Mouse (Mus musculus) fibroblast of lung, adult 2 months (primary cell): ENCODE results near the gene Mmd.
"Not testable (repeated sequence)": the region's sequence is repeated elsewhere in the genome, so short reads cannot be mapped to it uniquely, and the experiment has no call there.

Experiments used
- DNase-seq: peaks from one replicate; pipeline ENCODE4 v3.0.0-alpha.2; 2011; ENCODE audit warnings: low read depth

Gene Mmd

GRCm38 (mm10) chr11:90250189-90250588 lies 933 bp downstream of the Mmd start:
- no peak for DNase-seq

DNA sequence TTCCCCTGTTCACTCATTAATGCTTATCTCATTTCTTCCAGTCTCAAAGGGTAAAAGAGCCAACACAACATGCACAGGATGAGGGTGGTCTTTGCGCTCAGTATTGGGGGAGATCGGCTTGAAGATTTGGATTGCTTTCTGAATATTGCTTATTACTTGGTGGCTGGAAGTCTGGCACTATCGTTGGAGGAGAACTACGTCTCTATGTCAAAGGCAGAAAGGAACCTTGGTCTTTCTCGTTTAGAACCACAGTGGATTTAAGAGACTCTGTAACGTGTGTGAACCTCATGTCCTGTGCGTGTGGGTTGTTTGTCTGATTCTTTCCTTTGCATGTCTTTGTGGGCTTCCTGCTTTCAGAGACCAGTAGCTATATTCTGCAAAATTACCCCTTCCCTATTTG lies 1.5 kb downstream of the Mmd start:
- DNase-seq: no peak

GRCm38 (mm10) chr11:90251923-90252322 lies 2.7 kb downstream of the Mmd start:
- no peak for DNase-seq

GRCm38 (mm10) chr11:90252366-90252765 lies 3.1 kb downstream of the Mmd start:
- no peak for DNase-seq

DNA sequence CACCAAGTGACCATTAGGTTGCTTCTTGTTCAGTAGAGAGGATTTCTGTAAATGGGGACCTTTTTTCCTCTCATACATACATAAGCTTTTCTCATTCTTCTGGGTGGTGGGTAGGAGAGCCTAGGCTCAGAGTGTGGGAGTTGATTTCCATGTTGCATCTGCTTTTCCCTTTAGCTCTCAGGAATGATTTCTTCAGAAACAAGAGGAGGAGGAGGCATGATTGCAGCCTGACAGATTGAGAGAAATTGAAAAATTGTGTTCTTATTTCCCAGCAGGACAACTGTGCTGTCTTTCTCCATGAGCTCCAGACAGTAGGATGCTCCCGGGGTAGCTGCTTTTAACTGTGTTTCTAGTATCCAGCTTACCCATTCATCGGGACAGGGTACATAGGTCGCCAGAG lies 5.3 kb downstream of the Mmd start:
- DNase-seq: no peak

DNA sequence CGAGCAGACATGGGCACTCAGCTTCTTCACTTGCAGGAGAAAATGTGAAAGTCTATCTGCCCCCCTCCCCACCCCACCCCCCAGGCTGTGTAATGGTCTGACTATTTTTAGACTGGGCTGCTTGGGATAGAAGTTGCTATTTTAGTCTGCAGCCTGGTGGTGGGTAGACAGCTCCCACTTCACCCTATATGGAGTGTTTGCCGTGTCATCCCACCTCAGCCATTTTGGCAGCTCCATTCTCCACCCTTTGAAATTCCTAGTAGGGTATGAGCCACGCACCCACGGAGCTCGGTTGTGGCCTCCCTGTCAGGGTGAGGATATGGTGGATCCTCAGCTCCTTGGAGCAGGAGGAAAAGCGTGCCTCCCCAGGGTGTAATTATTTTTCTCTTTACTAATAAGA lies 6.4 kb downstream of the Mmd start:
- DNase-seq: no peak

DNA sequence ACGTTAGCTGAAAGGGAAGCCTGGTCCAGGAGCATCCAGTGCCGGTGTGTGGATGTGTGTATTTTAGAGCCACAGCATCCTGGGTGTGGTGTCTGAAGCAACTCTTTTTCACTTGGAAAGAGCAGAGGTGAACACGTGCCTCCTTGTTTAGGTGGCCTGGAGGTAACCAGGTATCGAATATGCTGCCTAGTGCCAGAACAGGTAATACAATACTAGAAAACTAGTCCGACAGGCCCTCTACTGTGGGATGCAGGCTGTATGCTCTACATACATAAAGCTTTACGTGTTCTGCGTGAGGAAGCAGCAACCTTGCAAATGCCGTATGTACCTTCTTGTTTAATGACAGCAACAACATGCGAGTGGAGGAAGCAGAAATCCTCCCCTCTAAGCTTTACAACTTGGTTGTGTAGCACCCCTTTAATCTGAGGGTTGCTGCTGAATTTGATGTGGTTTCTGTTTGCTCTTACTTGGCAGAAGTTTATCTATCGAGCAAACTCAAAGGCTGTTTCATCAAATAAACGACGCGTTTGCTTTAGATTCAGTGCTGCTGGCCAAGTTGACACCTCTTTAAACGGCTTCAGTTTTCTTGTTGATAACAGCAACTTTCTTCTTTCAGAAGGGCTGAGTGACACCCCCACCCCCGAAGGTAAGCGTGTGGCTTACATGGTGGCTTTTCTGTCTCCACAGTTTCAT lies 7.7 kb downstream of the Mmd start:
- no peak for DNase-seq

- no peak for DNase-seq
Measured at GRCm38 (mm10) chr11:90258321-90258927, 9.2 kb downstream of the Mmd start.

DNA sequence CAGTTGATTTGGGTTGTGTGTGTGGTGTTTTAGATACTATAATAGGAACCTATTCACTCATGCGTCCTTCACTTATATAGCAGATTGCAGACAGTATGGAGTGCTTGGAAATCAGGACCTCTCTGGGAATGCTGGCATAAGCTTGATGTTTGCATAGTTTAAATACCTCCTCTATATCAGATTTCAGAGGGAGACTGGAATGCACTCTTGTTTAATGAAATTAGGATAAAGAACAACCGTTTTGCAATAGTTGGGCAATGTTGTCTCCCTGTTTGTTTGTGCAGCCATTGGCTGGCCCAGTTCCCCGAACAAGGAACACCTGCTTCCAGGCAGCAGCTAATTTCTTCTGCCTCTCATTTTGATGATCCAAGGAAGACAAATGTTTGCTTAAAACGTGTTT lies 9.8 kb downstream of the Mmd start:
- DNase-seq: peak; percentile 18

GRCm38 (mm10) chr11:90259826-90260225 lies 10.6 kb downstream of the Mmd start:
- no peak for DNase-seq

DNA sequence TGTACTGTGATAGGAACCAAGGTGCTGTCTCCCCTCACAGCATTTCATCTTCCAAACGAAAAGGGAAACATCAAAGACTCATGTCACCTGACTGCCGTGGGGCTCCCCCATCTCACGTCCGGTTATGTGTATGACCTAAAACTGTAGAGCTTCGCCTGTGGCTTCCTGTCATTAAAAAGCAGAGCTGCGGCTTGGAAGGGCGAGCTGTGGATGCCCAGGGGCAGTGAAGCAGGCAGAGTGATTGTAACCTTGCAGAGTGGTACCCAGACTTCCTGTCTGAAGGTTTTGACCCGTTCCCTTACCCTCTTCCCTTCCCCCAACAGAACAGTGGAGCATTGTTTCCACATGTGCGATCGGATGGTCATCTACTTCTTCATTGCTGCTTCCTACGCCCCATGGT lies 14.9 kb downstream of the Mmd start:
- DNase-seq: no peak

- DNase-seq: no peak
Measured at GRCm38 (mm10) chr11:90265581-90265980, 16.3 kb downstream of the Mmd start.

- DNase-seq: no peak
Measured at GRCm38 (mm10) chr11:90268934-90269333, 19.7 kb downstream of the Mmd start.

GRCm38 (mm10) chr11:90269398-90270123 lies 20.3 kb downstream of the Mmd start:
- no peak for DNase-seq

DNA sequence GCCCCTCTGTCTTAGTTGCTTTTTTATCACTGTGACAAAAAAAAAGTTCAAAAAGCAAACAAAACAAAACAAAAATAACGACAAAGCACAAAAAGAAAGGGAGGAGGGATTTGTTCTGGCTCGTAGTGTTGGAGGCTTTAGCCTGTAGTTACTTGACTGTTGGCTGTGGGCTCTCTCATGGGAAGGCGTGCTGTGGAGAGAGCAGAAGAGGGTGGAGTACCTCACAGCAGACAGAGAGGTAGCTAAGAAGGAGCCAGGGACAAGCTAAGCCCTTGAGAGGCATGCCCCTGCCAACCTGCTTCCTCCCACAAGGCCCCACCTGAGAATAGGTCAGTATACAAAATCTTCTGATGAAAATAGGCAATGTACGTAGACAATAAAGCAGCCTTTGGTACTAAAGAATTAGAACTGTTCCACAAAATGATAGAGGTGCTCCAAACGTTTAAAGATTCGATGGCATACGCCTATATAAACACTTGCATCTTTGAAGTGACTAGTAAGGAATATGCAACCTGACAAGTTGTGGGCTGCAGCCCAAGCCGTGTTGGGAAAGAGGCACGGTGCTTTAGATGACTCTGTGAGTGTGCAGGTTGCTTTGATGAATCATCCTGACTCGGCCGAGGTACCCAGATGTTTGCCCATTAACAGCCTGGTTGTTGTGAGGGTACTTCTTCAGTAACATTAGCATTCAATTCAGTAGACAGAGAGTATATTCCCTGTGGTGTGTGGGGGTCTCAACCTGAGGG lies 21.0 kb downstream of the Mmd start:
- peak; percentile 16 for DNase-seq

DNA sequence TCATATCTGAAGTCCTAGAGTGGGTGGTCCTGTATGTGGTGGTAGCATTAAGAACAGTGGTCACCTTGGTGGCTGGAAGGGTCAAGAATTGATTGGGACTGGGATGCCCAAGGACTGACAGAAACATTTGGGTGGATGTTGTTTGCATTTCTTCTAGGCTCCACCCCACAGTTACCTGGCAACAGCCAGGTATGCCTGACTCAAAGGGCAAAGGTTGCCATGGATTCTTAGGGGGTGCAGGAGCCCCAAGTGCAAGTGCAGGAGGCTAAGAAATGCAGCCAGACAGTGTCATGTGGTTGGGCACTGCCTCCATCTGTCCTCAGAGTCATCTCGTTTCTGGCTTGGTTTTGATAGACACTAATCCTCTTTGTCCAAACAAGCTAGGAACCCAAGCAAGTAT lies 24.9 kb downstream of the Mmd start:
- DNase-seq: no peak

- peak; percentile 27 for DNase-seq
Measured at GRCm38 (mm10) chr11:90275663-90276062, 26.4 kb downstream of the Mmd start.

- DNase-seq: no peak
Measured at GRCm38 (mm10) chr11:90276150-90276549, 26.9 kb downstream of the Mmd start.

- no peak for DNase-seq
Measured at GRCm38 (mm10) chr11:90276561-90276960, 27.3 kb downstream of the Mmd start.

DNA sequence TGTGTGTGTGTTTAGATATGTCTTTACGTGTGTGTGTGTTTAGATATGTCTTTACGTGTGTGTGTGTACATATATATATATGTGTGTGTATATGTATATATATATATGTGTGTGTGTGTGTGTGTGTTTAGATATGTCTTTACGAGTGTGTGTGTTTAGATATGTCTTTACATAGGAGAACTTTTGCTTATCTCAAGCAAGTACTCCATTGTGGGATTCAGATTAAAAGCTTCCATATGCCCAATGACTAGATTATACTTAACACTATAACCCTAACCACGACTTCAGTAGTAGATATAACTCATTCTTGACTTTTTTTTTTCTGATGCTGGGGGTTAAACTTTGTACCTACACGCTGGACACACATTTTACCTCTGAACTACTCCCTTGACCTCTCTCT lies 30.8 kb downstream of the Mmd start:
- no peak for DNase-seq

- DNase-seq: not testable (repeated sequence)
Measured at GRCm38 (mm10) chr11:90281943-90282342, 32.7 kb downstream of the Mmd start.

DNA sequence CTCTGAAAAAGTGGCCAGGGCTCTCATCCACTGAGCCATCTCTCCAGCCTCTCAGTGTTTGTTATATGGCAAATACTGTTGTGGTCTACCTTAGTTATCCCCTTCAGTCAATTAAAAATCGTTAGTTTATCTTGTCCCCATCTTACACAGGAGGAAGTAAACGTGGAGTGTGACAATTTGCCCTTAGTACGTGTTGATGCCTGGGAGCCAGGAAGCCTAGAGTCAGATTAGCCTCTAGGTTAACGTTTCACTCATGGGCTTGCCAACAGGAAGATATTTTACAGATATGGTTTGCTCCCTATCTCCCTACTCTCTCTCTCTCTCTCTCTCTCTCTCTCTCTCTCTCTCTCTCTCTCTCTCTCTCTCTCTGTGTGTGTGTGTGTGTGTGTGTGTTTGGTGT lies 33.9 kb downstream of the Mmd start:
- no peak for DNase-seq

- no peak for DNase-seq
Measured at GRCm38 (mm10) chr11:90283601-90284000, 34.3 kb downstream of the Mmd start.
